Mouse (Mus musculus) ES-E14 (cell line): Measurements from ENCODE around the gene Cort. TPM values are rescaled to one million over a fixed set of nuclear protein-coding genes. Genes with fewer than 3 reads are reported as not detected.

Source experiments
- DNase-seq: peaks from one replicate; pipeline ENCODE4 v3.0.0-alpha.2; 2013; ENCODE audit warnings: low read depth, low spot score
- H3K27ac ChIP-seq: 2 replicates; pipeline ENCODE4 v1.5.1; 2012; ENCODE audit warnings: low read depth, mild to moderate bottlenecking, low read length, moderate library complexity, mixed read lengths; ENCODE audit not compliant: poor library complexity, insufficient read depth, severe bottlenecking
- H3K36me3 ChIP-seq: 2 replicates; pipeline ENCODE4 v1.6.1; 2012; ENCODE audit warnings: mild to moderate bottlenecking, low read length, moderate library complexity, mixed read lengths; ENCODE audit not compliant: control insufficient read depth, poor library complexity, insufficient read depth, severe bottlenecking
- H3K4me1 ChIP-seq, 2 experiments: fragments of 150-350 bp in 1 of 2; sonication (generic) in 1 of 2; 2 replicates each; pipeline ENCODE4 v1.6.1; 2012; ENCODE audit warnings: low read length in 2 of 2, mild to moderate bottlenecking in 1 of 2, mixed read lengths in 1 of 2; ENCODE audit not compliant: control insufficient read depth in 2 of 2, insufficient read depth in 2 of 2, poor library complexity in 1 of 2
- H3K4me3 ChIP-seq, 2 experiments: fragments of 150-350 bp in 1 of 2; sonication (generic) in 1 of 2; 2 replicates each; pipeline ENCODE4 v1.5.1; 2012; ENCODE audit warnings: low read length in 2 of 2, low read depth in 1 of 2, mild to moderate bottlenecking in 1 of 2, mixed read lengths in 1 of 2; ENCODE audit not compliant: insufficient read depth in 1 of 2, poor library complexity in 1 of 2, severe bottlenecking in 1 of 2
- H3K9ac ChIP-seq: 2 replicates; pipeline ENCODE4 v1.6.1; 2012; ENCODE audit warnings: low read depth, mild to moderate bottlenecking, low read length, mixed read lengths; ENCODE audit not compliant: poor library complexity, insufficient read depth, severe bottlenecking
- H3K9me3 ChIP-seq: fragments of 150-350 bp; sonication (generic); 2 replicates; pipeline ENCODE4 v1.6.1; 2012; ENCODE audit warnings: low read depth, mild to moderate bottlenecking, low read length; ENCODE audit not compliant: control insufficient read depth, insufficient read depth
- CHD2 ChIP-seq: IDR thresholded peaks from 2 replicates; pipeline ENCODE4 v1.6.1; 2014; ENCODE audit warnings: mild to moderate bottlenecking, low read depth, low read length, inconsistent platforms
- HCFC1 ChIP-seq: IDR thresholded peaks from 2 replicates; pipeline ENCODE4 v1.6.1; 2012; ENCODE audit warnings: low read length, inconsistent platforms, borderline replicate concordance; ENCODE audit not compliant: insufficient read depth
- MAFK ChIP-seq: IDR thresholded peaks from 2 replicates; pipeline ENCODE4 v1.6.1; 2014; ENCODE audit warnings: mild to moderate bottlenecking, low read depth, low read length, inconsistent platforms; ENCODE audit not compliant: insufficient read depth
- ZC3H11A ChIP-seq: IDR thresholded peaks from 2 replicates; pipeline ENCODE4 v1.6.1; 2012; ENCODE audit warnings: low read depth, mild to moderate bottlenecking, inconsistent platforms, low read length, borderline replicate concordance
- ZNF384 ChIP-seq: IDR thresholded peaks from 2 replicates; pipeline ENCODE4 v1.6.1; 2012; ENCODE audit warnings: low read depth, low read length, inconsistent platforms
- in situ Hi-C, 2 experiments: fragments of 600-800 bp; cut with MboI; formaldehyde crosslinking; loops; one replicate each; pipeline ENCODE4 v1.15.1; 2025; ENCODE audit warnings: low sequenced_read_pairs in 2 of 2, inconsistent platforms in 1 of 2; ENCODE audit not compliant: unreplicated experiment in 2 of 2
- total RNA-seq: library from RNA; depleted of rRNA; stranded (reverse); fragments of 300-350 nt; gene quantifications from 2 replicates; pipeline ENCODE4 v1.2.3, GENCODE M21; 2012

Gene Cort
- total RNA-seq, 1 experiment, result 1.7 TPM

DNA sequence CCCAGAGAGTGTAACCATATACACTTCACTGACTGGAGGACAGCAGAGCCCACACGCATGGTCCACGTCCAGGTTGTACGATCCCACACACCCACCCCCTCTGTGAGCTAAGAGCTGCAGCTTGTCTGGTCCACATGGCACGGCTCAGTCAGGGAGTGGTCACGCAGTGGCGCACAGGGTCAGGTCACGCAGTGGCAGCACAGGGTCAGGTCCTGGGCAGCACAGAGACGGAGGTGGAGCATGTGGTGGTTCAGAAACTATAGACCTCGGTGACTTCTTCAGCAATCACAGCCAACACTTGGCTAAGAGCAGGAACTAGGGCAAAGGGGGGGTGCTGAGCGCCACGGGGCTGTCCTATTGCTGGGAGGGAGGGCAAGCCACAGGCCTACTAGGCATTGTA is 23.7 kb upstream of the Cort start:
- in situ Hi-C loops, result no loop called here
- no peak overlapping the region for H3K27ac ChIP-seq
- peaks cover 0 to 3% of the 10 kb centered on the region in 2 experiments; a peak in 1 of 4 replicates for H3K4me1 ChIP-seq
- TF ChIP-seq MAFK, result no peak
- no peak for TF ChIP-seq HCFC1
- no peak for TF ChIP-seq CHD2
- no peak for TF ChIP-seq ZC3H11A
- no peak for TF ChIP-seq ZNF384
- H3K36me3 ChIP-seq, result peaks cover 54% of the 10 kb centered on the region
- DNase-seq, result no peak
- H3K4me3 ChIP-seq, result no peak overlapping the region
- no peaks in the 10 kb centered on the region for H3K9me3 ChIP-seq
- no peak overlapping the region for H3K9ac ChIP-seq

GRCm38 (mm10) chr4:149149611-149150010 is 23.0 kb upstream of the Cort start:
- in situ Hi-C loops, result no loop called here
- Histone ChIP-seq H3K9ac (no peak overlapping the region), H3K27ac (no peak overlapping the region), H3K36me3 (peaks cover 49% of the 10 kb centered on the region), H3K4me3 (no peak overlapping the region), H3K4me1 (peaks cover 0 to 3% of the 10 kb centered on the region in 2 experiments; a peak in 1 of 4 replicates), H3K9me3 (no peaks in the 10 kb centered on the region)
- DNase-seq, result no peak
- no peak for TF ChIP-seq CHD2
- no peak for TF ChIP-seq ZC3H11A
- no peak for TF ChIP-seq MAFK
- no peak for TF ChIP-seq ZNF384
- no peak for TF ChIP-seq HCFC1

DNA sequence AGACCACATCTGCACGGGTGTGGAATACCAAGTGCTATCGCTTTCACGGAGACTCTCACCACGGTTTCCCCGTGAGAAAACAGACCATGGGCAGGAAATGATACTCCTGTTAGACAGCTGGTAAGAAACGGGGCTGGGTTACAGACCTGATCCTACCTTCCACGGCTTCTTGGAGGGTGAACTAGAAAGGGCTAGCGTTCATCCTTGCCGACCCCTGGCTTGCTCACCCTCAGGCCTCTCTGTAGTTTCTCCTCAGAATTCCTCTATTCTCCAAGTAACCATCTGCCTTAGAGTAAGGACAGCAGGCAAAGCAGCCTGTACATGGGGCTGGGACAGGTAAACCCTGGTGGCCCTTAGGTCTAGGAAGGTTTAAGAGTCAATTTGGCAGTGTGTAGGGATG is 22.6 kb upstream of the Cort start:
- Histone ChIP-seq H3K27ac (no peak overlapping the region), H3K4me3 (no peak overlapping the region), H3K36me3 (peaks cover 45% of the 10 kb centered on the region), H3K9ac (no peak overlapping the region), H3K9me3 (no peaks in the 10 kb centered on the region), H3K4me1 (peaks cover 0 to 3% of the 10 kb centered on the region in 2 experiments; a peak in 1 of 4 replicates)
- TF ChIP-seq ZC3H11A (no peak), CHD2 (no peak), HCFC1 (no peak), ZNF384 (no peak), MAFK (no peak)
- no peak for DNase-seq
- in situ Hi-C loops, result no loop called here

DNA sequence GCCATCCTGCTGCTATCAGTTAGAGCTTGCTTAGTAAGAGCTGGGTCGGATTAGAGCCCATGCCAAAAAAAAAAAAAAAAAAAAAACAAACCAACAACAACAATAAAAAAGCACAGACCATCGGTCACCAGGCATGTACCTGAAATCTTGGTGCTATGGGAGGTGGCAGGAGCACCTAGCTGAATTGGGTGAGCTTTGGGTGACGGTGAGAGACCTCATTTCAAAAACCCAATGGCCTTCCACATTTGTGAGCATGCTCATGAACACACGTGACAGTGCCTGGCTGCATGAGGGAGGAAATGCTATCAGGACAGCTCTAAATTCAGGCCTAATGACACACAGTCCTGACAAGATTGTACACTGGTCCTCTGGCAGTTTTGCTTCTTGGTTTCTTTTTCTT is 21.5 kb upstream of the Cort start:
- Histone ChIP-seq H3K36me3 (peaks cover 34% of the 10 kb centered on the region), H3K4me1 (peaks cover 0 to 3% of the 10 kb centered on the region in 2 experiments; a peak in 1 of 4 replicates), H3K27ac (no peak overlapping the region), H3K9ac (no peak overlapping the region), H3K4me3 (no peak overlapping the region), H3K9me3 (no peaks in the 10 kb centered on the region)
- TF ChIP-seq ZNF384, result 0 out of 2 replicates have a peak, but pooled peaks have one; percentile 20
- no peak for TF ChIP-seq CHD2
- no peak for TF ChIP-seq ZC3H11A
- TF ChIP-seq MAFK, result no peak
- no peak for TF ChIP-seq HCFC1
- no peak for DNase-seq
- in situ Hi-C loops, result no loop called here

GRCm38 (mm10) chr4:149147528-149147927 is 21.0 kb upstream of the Cort start:
- H3K4me3 ChIP-seq, result no peak overlapping the region
- TF ChIP-seq MAFK (no peak), CHD2 (no peak), ZNF384 (no peak), HCFC1 (no peak), ZC3H11A (no peak)
- no peak for DNase-seq
- H3K36me3 ChIP-seq, result peaks cover 29% of the 10 kb centered on the region
- no peak overlapping the region for H3K9ac ChIP-seq
- H3K4me1 ChIP-seq, result peaks cover 0 to 3% of the 10 kb centered on the region in 2 experiments; a peak in 1 of 4 replicates
- H3K9me3 ChIP-seq, result no peaks in the 10 kb centered on the region
- H3K27ac ChIP-seq, result no peak overlapping the region
- in situ Hi-C loops, result no loop called here
